Mouse (Mus musculus): ENCODE results near the gene Gm10974. TPM values are rescaled to one million over a fixed set of nuclear protein-coding genes. Genes with fewer than 3 reads are reported as not detected.

The Gm10974 gene
- polyA plus RNA-seq, 1 experiment: not detected

- WGBS: 73% methylated on average over 8 of the region's 8 CpGs
These were observed 9.7 kb upstream of the Gm10974 start for GRCm38 (mm10) chr7:66355791-66356522.

GRCm38 (mm10) chr7:66358461-66358860, 7.2 kb upstream of the Gm10974 start:
- no peak for DNase-seq (ENCODE audit: low read depth, low spot score)
- WGBS: 95% methylated on average over 3 of the region's 3 CpGs

More at GRCm38 (mm10) chr7:66355791-66356522, 9.7 kb upstream of the Gm10974 start:
- no peak for DNase-seq (ENCODE audit: low read depth, low spot score)

- no peak for DNase-seq (ENCODE audit: low read depth, low spot score)
- 74% methylated on average over 4 of the region's 4 CpGs for WGBS
These were observed 6.7 kb upstream of the Gm10974 start for GRCm38 (mm10) chr7:66359044-66359443.

DNA sequence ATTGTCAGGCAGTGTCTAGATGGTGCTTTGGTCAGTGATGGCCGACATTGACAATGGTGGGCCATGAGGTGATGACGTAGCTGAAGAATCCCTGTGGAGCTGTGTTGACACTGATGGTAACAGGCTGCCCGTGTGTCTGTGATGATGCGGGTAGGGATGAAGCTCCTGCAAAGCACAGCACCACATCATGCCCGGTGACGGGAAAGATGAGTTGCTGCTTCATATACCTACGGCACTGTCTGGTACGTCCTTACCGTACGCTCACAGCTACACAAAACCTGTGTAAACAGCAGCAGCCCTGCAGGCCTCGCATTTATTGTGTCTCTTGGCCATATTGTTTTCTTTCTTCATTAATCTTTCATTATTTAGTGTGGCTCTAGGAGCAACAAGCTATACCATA, 1.2 kb upstream of the Gm10974 start:
- 96% methylated on average over 11 of the region's 11 CpGs for WGBS
- DNase-seq (ENCODE audit: low read depth, low spot score): no peak

DNA sequence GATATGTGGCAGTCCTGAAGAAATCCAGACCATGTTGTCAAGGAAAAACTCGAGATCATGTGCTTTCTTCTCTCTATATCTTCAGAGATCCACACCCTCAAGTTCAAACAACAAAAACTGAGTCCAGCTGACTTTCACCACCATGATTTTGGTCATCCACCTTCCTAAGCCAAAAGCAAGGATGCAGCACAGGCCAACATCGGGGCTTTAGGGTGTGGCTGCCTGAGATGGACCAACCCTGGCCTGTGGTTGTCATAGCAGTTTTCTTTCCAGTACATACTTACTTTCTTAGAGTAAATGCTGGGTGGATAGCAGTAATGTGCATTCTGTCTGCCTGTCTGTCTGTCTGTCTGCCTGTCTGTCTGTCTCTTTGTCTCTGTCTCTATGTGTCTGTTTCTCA, 294 bp upstream of the Gm10974 start:
- no peak for DNase-seq (ENCODE audit: low read depth, low spot score)
- 33% methylated on average over 2 of the region's 2 CpGs for WGBS

- no peak for DNase-seq (ENCODE audit: low read depth, low spot score)
- WGBS: 67% methylated on average over 5 of the region's 5 CpGs
These were observed 3.6 kb downstream of the Gm10974 start for GRCm38 (mm10) chr7:66369071-66369933.

- 74% methylated on average over 5 of the region's 5 CpGs for WGBS
- DNase-seq (ENCODE audit: low read depth, low spot score): no peak
These were observed 4.3 kb downstream of the Gm10974 start for GRCm38 (mm10) chr7:66369934-66370445.

DNA sequence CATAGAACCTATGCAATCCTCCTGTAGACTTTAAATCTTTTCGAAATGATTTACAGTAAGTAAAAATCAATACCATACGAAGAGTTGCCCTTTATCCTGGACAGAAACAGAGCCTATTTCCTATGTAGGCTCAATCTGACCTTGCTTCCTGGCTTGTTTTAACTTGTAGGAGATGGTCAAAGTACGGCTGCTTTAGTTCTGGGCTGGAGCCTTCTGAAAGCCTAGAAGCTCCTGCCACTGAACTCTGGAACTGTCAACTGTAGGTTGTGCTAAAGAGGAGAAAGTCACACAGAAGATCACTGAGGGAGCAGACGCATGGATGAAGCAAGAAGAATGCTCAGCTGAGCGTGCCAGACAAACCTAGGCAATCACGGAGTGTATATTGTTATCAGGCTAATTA, 5.3 kb downstream of the Gm10974 start:
- 72% methylated on average over 6 of the region's 6 CpGs for WGBS
- DNase-seq (ENCODE audit: low read depth, low spot score): no peak

DNA sequence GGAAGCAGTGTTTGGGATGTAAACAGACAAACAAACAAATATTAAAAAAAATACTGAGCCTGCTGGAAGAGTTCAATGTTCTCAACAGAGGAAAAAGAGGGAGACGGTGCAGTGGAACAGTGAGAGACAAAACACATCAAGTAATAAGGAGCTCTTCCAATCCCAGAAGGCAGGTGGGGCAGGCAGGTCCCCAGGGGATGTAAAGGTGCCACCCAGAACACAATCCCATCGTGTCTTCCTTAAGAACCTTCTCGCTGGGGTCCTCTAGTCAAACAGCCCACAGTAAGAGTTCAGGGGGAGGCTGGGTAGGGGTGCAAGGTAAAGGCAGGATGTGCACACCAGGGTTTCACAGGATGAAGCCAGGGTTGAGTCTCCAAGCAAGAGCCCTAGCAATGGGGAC, 7.7 kb downstream of the Gm10974 start:
- DNase-seq (ENCODE audit: low read depth, low spot score): no peak
- 84% methylated on average over 3 of the region's 3 CpGs for WGBS

DNA sequence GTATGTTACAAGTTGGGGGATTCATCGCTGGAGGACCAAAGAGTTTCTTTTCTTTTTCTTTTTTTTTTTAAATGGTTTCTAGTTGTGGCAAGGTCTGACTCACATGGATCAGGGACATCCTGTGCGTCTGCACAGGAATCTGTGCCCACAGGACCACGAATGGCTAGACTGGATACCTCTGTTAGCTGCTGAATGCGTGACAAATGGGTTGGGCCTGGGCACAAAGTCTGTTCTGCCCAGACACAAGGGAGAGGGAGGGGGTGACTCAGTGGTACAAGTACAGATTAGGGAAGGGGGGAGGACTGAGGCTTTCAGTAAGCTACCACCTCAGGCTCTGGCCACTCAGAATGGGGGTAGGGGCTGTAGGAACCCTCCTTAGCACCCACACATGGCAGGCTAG, 10.0 kb downstream of the Gm10974 start:
- no peak for DNase-seq (ENCODE audit: low read depth, low spot score)
- 71% methylated on average over 4 of the region's 4 CpGs for WGBS

DNA sequence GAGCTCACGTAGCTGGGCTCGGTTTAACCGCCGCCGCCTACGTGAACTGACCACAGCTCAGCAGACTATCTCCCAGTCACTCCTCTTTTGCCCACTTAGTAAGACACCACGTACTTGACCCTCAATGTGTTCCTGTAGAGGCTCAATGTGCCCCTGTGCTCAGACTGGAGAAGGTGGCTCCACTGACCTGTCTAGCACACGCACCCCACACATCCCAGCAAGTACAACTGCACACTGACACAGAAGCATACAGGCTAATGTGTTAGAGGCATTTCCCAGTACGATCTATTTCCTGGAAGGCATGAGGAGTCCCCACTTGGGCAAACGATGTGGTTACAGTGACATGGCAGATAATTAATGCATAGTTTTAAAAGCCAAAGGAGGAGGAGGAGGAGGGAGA, 10.9 kb downstream of the Gm10974 start:
- no peak for DNase-seq (ENCODE audit: low read depth, low spot score)
- WGBS: 70% methylated on average over 10 of the region's 10 CpGs

- 8% methylated on average over 5 of the region's 5 CpGs for WGBS
- no peak for DNase-seq (ENCODE audit: low read depth, low spot score)
These were observed 18.5 kb downstream of the Gm10974 start for GRCm38 (mm10) chr7:66384213-66384612.

- WGBS: 53% methylated on average over 8 of the region's 8 CpGs
- no peak for DNase-seq (ENCODE audit: low read depth, low spot score)
These were observed 19.2 kb downstream of the Gm10974 start for GRCm38 (mm10) chr7:66384891-66385290.

- 82% methylated on average over 12 of the region's 12 CpGs for WGBS
- DNase-seq (ENCODE audit: low read depth, low spot score): no peak
These were observed 20.1 kb downstream of the Gm10974 start for GRCm38 (mm10) chr7:66385826-66386225.

DNA sequence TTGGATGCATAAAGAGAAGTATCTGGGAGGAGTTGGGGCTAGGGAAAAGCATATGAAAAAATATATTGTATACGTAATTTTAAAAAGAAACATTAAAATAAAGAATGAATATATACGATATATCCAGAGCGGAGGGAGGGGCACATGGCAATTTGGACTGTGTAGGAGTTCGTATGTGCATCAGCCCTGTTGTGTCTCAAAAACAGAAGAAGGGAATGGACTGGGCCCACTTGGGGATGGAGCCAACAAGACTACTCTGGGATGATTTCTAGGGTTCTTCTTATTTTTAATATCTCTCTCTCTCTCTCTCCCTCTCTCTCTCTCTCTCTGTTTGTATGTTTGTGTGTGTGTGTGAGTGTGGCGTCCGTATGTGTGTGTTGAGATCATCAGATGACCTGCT, 20.7 kb downstream of the Gm10974 start:
- DNase-seq (ENCODE audit: low read depth, low spot score): no peak
- WGBS: 93% methylated on average over 6 of the region's 6 CpGs

- WGBS: 7% methylated on average over 13 of the region's 13 CpGs
- no peak for DNase-seq (ENCODE audit: low read depth, low spot score)
These were observed 21.7 kb downstream of the Gm10974 start for GRCm38 (mm10) chr7:66387419-66387812.

DNA sequence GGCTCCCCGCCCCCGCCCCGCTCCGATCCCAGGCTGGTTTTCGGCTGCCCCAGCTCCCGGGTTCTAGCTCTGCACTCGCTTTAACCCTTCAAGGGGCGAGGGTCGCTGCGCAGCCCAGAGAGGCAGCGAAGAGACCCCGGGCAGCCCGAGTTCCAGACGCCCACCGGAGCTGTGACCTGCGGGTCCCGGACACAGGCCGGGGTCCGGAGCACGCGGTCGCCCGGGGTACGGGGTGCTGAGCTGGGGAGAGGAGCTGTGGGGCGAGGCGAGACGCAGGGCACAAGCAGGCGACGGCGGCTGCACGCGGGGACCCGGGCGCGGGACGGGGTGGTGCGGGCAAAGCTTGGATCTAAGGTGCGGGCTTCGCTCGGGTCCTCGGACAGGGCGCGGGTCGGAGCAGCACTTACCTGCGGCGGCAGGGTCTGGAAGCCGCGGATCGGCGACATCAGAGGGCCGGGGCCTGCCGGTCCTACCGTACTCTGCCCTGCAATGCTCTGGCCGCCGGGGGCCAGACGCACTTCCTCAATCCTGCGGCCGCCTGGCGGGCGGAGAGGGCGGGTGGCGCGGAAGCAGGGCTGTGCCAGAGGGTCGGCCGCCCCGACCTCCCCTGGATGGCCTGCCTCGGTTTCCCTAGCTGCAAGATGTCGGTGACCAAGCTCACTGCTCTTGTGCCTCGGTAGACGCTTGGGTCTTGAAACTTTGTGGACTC, 22.3 kb downstream of the Gm10974 start, which contains the start of gene Lrrk1:
TSS of gene Lrrk1 (minus strand) at position 538 of the 709 bp plus-strand sequence.
- DNase-seq (ENCODE audit: low read depth, low spot score): no peak
- WGBS: under 1% methylated on average over 70 of the region's 70 CpGs

DNA sequence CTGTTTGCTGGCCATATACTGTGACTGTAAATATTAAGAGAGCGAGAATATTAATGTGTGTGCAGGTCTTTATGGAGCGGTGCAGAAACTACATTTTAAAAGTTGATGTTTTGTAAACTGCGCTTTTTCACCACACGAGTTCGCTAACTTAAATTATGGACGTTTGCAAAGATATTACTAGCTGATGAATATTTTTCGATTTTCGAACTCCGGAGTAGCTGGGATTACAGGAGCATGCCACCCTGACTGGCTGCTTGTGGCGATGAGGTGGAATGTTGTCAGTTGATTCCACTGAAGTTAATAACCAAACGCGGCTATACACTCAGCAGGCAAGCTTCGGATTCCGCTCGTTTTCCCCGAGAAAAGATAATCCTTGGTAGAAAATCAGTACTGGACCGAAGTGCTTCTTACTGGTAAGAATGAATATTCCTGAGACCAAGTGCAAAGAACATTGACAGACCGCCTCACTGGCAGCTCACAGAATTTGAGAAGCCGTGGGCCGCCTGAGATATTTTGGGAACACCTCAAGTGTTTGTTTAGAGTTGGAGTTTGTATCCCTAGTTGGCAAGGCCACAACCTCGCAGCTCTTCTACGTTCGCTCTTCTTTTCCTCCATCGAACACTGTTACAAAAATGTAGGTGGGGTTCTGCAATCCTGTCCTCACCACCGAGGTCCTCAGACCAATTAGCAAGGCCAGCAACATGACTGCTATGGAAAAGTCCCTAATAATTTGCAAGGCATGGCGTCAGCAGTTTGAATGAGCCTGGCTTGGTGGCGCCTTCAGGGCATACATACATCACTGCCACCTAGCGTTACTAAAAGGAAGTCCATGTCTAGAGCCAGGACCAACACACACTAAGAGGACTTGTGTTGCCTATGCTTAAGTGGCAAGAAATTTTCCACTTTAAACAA, 23.2 kb downstream of the Gm10974 start:
- WGBS: 6% methylated on average over 28 of the region's 28 CpGs
- DNase-seq (ENCODE audit: low read depth, low spot score): peak; percentile 74

DNA sequence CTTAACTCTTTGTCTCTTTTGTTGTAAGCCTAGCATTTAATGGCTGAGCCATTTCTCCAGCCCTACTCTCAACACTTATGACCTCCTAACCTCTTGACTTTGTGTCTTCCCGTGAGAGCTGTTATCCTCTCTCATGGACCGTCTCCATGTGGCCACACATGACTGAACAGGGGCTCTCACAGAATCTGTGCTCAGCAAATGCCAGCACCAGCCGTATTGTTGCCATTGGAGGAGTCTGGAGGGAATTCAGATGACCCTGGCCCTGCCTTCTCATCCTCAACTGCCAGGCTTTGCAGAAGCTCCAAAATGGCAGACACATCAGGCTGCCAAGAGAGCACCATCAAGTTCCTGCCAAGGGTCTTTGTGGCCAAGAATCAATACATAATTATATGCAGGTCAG, 31.6 kb downstream of the Gm10974 start:
- no peak for DNase-seq (ENCODE audit: low read depth, low spot score)
- WGBS: 83% methylated on average over 3 of the region's 3 CpGs
